Mouse (Mus musculus) kidney, embryonic 15.5 days (tissue): ENCODE results near the gene Lage3. TPM values are rescaled to one million over a fixed set of nuclear protein-coding genes. Genes with fewer than 3 reads are reported as not detected.
A peak's percentile ranks its signal among the peaks of the same experiment; 100 is the strongest.

Experiments
- ATAC-seq: fragments of 200-750 bp; cut with Nextera tagmentation; replicated peaks from 2 replicates; pipeline ENCODE4 v1.8.0; 2017; ENCODE audit warnings: moderate TSS enrichment; ENCODE audit not compliant: low FRiP score
- H3K27ac ChIP-seq: fragments of 300-500 bp; sonication (generic); 2 replicates; pipeline ENCODE4 v1.5.1; 2015; ENCODE audit warnings: mild to moderate bottlenecking, inconsistent platforms
- H3K27me3 ChIP-seq: fragments of 300-500 bp; sonication (generic); 2 replicates; pipeline ENCODE4 v1.6.1; 2015; ENCODE audit warnings: inconsistent platforms
- H3K36me3 ChIP-seq: fragments of 300-500 bp; sonication (generic); 2 replicates; pipeline ENCODE4 v1.6.1; 2015; ENCODE audit warnings: inconsistent platforms
- H3K4me1 ChIP-seq: fragments of 300-500 bp; sonication (generic); 2 replicates; pipeline ENCODE4 v1.6.1; 2015; ENCODE audit warnings: inconsistent platforms
- H3K4me2 ChIP-seq: fragments of 300-500 bp; sonication (generic); 2 replicates; pipeline ENCODE4 v1.6.1; 2015; ENCODE audit warnings: moderate library complexity, mild to moderate bottlenecking, inconsistent platforms
- H3K4me3 ChIP-seq: fragments of 300-500 bp; sonication (generic); replicated peaks from 2 replicates; pipeline ENCODE4 v1.5.1; 2015; ENCODE audit warnings: mild to moderate bottlenecking, inconsistent platforms
- H3K9ac ChIP-seq: fragments of 300-500 bp; sonication (generic); 2 replicates; pipeline ENCODE4 v1.6.1; 2015; ENCODE audit warnings: mild to moderate bottlenecking, inconsistent platforms
- H3K9me3 ChIP-seq: fragments of 300-500 bp; sonication (generic); replicated peaks from 2 replicates; pipeline ENCODE4 v1.6.1; 2016; ENCODE audit warnings: inconsistent platforms
- WGBS: fragments of 180-500 bp; shearing (Covaris S2); methylation state at CpG from one replicate; pipeline ENCODE4 v1.1.7; 2015; ENCODE audit warnings: mixed read lengths; 5-methylcytosine and 5-hydroxymethylcytosine counted together
- microRNA-seq: library from miRNA; unstranded; fragments of <30 nt; microRNA quantifications from one replicate; pipeline ENCODE4, GENCODE M21; 2016
- polyA plus RNA-seq: library from polyadenylated mRNA; unstranded; fragments of >200 nt; fragmentation: Nextera tagmentation; extraction: Ambion mirVana; gene quantifications from 2 replicates; pipeline ENCODE4 v1.2.1, GENCODE M21; 2015

Lage3 gene
- polyA plus RNA-seq, 1 experiment from 2014 or later: 123 TPM

DNA sequence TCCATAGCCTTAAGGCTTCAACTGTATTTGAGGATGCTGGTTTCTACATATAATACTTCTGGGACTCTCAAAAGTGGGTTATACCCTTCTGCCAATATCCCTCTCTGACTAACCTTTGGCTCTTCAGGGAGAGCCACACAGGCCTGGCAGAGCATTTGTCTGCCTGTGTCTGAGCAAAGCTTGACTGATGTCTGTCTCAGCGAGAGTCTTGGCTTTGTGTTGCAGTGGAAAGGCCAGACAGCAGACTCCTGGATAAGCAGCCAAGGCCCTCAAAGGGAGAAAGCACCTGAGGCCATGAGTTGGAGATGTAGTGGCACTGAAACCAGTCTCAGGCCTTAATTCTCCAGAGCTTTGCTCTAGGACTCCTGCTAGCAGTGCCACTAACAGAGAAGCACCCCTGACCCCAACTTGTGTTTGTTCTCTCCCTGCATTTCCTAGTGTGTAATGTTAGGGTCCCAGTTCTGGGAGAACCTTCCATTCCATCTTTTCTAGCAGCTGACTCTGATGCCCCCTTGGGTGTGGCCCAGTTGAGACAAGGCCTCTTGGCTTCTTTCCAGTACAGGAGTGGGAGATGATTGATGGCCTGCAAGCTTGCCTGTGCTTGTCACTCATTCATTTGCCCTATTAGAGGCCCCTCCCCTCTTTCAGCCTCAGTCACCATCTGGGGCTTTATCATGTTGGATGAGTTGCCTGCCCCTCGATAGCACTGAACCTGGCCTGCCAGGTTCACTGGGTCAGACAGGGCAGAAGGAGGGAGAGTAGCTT, 23.1 kb downstream of the Lage3 start:
- H3K9me3 ChIP-seq: no peaks in the 10 kb centered on the region
- H3K36me3 ChIP-seq: peaks cover 17% of the 10 kb centered on the region; the same call in 1 of the 2 replicates
- H3K4me1 ChIP-seq: peaks cover 20% of the 10 kb centered on the region
- H3K4me2 ChIP-seq: peak overlapping the region; percentile 65
- H3K27me3 ChIP-seq: no peaks in the 10 kb centered on the region
- H3K9ac ChIP-seq: no peak overlapping the region
- no peak for ATAC-seq
- WGBS: 34% methylated on average over 2 of the region's 2 CpGs
- H3K4me3 ChIP-seq: peak overlapping the region; percentile 50
- no peak overlapping the region for H3K27ac ChIP-seq

DNA sequence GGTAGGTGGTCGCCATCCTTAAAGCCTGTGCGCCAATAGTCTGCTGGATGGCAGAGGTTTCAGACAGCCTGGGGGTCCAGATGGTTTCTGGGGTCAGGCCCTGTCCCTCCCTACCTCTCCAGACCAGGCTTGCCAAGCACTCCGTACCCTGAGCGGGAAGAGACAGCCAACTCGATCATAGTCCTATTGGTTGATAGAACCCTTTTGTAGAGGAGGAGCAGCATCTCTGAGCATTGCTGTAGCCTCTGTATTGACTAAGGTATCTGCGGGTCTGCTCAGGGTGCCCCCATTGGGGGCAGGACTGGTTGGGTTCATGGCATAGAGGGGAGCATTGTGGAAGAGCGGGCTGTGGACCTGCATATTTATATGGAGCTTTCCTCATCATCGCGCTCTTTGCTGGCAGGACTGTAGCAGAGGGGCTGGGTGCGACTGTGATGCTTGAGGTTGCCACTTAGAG, 24.2 kb downstream of the Lage3 start:
- Histone ChIP-seq H3K27me3 (no peaks in the 10 kb centered on the region), H3K36me3 (peaks cover 7% of the 10 kb centered on the region; the same call in 1 of the 2 replicates), H3K4me3 (peak overlapping the region; percentile 50), H3K4me2 (peak overlapping the region; percentile 65), H3K9ac (peak overlapping the region; percentile 57), H3K9me3 (no peaks in the 10 kb centered on the region), H3K27ac (no peak overlapping the region), H3K4me1 (peaks cover 20% of the 10 kb centered on the region)
- WGBS: 28% methylated on average over 10 of the region's 10 CpGs
- no peak; the same call in none of the 2 replicates for ATAC-seq

GRCm38 (mm10) chrX:74328725-74329161, 24.7 kb downstream of the Lage3 start, which contains the start of gene Plxna3:
Gene Plxna3 (plus strand): TSS chrX:74329066.
- Histone ChIP-seq H3K36me3 (peaks cover 5% of the 10 kb centered on the region; the same call in 1 of the 2 replicates), H3K27me3 (no peaks in the 10 kb centered on the region), H3K4me2 (peak within 1 kb of the TSS; percentile 65), H3K4me1 (peaks cover 20% of the 10 kb centered on the region), H3K9me3 (no peaks in the 10 kb centered on the region), H3K9ac (peak within 1 kb of the TSS; percentile 57), H3K4me3 (peak within 1 kb of the TSS; percentile 50), H3K27ac (peak within 1 kb of the TSS; percentile 85)
- peak; percentile 97 for ATAC-seq
- 19% methylated on average over 30 of the region's 30 CpGs for WGBS

DNA sequence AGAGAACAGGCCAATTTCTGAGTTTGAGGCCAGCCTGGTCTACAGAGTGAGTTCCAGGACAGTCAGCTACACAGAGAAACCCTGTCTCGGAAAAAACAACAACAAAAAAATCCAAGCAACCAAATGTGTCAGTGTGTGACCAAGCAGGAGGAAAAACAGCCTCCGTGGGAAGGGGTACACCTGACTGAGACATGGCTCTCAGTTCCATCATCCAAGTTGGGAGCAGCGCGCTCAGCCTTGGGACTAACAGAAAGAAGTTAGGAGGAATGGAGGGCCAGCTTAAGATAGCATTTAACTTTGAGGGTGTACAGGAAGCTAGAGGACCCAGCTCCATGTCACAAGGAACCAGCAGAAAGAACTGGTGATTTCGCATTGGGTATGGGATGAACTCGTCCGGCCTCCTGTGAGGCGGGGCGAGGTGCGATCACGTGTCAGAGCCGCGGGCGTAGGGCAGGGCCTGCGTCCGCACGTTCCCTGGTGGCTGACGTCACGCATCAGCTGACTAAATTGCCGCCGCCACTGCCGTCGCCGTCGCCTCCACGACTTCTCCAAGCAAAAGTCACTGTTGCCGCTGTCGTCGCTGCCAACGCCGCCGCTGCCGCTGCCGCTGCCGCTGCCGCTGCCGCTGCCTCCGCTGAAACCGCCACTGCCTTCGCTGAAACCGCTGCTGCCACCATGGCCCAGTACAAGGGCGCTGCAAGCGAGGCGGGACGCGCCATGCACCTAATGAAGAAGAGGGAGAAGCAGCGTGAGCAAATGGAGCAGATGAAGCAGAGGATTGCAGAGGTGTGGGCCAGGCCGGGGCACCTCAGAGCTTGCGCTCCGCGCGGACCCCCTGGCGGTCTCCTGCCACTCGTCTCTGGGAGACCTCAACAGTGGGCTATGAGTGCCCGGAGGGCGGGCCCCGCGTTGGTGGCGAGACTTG, 40.6 kb downstream of the Lage3 start, which contains the start of gene Fam50a:
Gene Fam50a, plus strand, starts transcription at position 494 of the 925 bp plus-strand sequence.
- ATAC-seq: peak; percentile 98
- H3K27ac ChIP-seq: peak within 1 kb of the TSS; percentile 82
- WGBS: 20% methylated on average over 59 of the region's 59 CpGs
- no peaks in the 10 kb centered on the region for H3K27me3 ChIP-seq
- H3K9me3 ChIP-seq: no peaks in the 10 kb centered on the region
- H3K4me3 ChIP-seq: peak within 1 kb of the TSS; percentile 68
- peak within 1 kb of the TSS; percentile 74 for H3K4me2 ChIP-seq
- peaks cover 8% of the 10 kb centered on the region; the same call in 1 of the 2 replicates for H3K4me1 ChIP-seq
- H3K9ac ChIP-seq: peak within 1 kb of the TSS; percentile 78
- H3K36me3 ChIP-seq: peaks cover 39% of the 10 kb centered on the region

- Histone ChIP-seq H3K4me1 (peaks cover 7% of the 10 kb centered on the region), H3K9ac (peak within 1 kb of the TSS; percentile 59), H3K9me3 (no peaks in the 10 kb centered on the region), H3K36me3 (peaks cover 72% of the 10 kb centered on the region), H3K4me2 (peak within 1 kb of the TSS; percentile 62), H3K27me3 (no peaks in the 10 kb centered on the region), H3K4me3 (peak within 1 kb of the TSS; percentile 61), H3K27ac (peak within 1 kb of the TSS; percentile 91)
- WGBS: 13% methylated on average over 41 of the region's 41 CpGs
- peak; percentile 85 for ATAC-seq
Measured at GRCm38 (mm10) chrX:74304867-74305700, 48.3 kb downstream of the Lage3 start, which contains the start of gene Gdi1. Gene Gdi1 (plus strand): TSS chrX:74304998.

Small RNA genes lying within 50 kb of the gene (microRNA-seq; reads per million reads assigned to microRNA genes)
- gene Mir7092: not detected

Other genes starting within 250 kb of the Lage3 start
- gene Opn1mw, start 226.2 kb downstream of the Lage3 start, polyA plus RNA-seq: not detected in 2 replicates
- 11.2 and 12.1 TPM in 2 replicates for gene Mecp2, start 218.3 kb downstream of the Lage3 start, polyA plus RNA-seq
- gene Tex28, start 185.8 kb downstream of the Lage3 start, polyA plus RNA-seq: not detected in 2 replicates
- 0.06 and 0.14 TPM in 2 replicates for gene Tktl1, start 176.4 kb downstream of the Lage3 start, polyA plus RNA-seq
- 243 and 308 TPM in 2 replicates for gene Flna, start 103.8 kb downstream of the Lage3 start, polyA plus RNA-seq
- 27.9 and 30.9 TPM in 2 replicates for gene Emd, start 98.9 kb downstream of the Lage3 start, polyA plus RNA-seq
- 796 and 801 TPM in 2 replicates for gene Rpl10, start 82.8 kb downstream of the Lage3 start, polyA plus RNA-seq
- gene Taz, start 71.7 kb downstream of the Lage3 start, polyA plus RNA-seq: 88.2 and 91.1 TPM in 2 replicates
- gene Dnase1l1, start 71.3 kb downstream of the Lage3 start, polyA plus RNA-seq: 12.8 and 13.0 TPM in 2 replicates
- gene Atp6ap1, start 56.5 kb downstream of the Lage3 start, polyA plus RNA-seq: 137 TPM in 2 replicates
- gene Gdi1, start 48.6 kb downstream of the Lage3 start, polyA plus RNA-seq: 191 and 221 TPM in 2 replicates
- gene Fam50a, start 40.6 kb downstream of the Lage3 start, polyA plus RNA-seq: 67.0 and 67.1 TPM in 2 replicates
- gene Plxna3, start 24.6 kb downstream of the Lage3 start, polyA plus RNA-seq: 11.4 and 17.0 TPM in 2 replicates
- 68.4 and 76.0 TPM in 2 replicates for gene Ubl4a, start 19.6 kb upstream of the Lage3 start, polyA plus RNA-seq
- 19.7 and 22.1 TPM in 2 replicates for gene Slc10a3, start 19.7 kb upstream of the Lage3 start, polyA plus RNA-seq
- 38.9 and 40.2 TPM in 2 replicates for gene Fam3a, start 39.7 kb upstream of the Lage3 start, polyA plus RNA-seq
- 19.9 and 21.0 TPM in 2 replicates for gene Ikbkg, start 39.7 kb upstream of the Lage3 start, polyA plus RNA-seq
- 45.7 and 49.2 TPM in 2 replicates for gene G6pdx, start 75.6 kb upstream of the Lage3 start, polyA plus RNA-seq
- not detected in 2 replicates for gene Gm6880, start 127.8 kb upstream of the Lage3 start, polyA plus RNA-seq
- not detected in 2 replicates for gene Olfr1326-ps1, start 221.3 kb upstream of the Lage3 start, polyA plus RNA-seq
- gene Olfr1325, start 239.1 kb upstream of the Lage3 start, polyA plus RNA-seq: not detected in 2 replicates